ENCODE assay signal across 21 mouse cellular contexts in the genomic region with DNA sequence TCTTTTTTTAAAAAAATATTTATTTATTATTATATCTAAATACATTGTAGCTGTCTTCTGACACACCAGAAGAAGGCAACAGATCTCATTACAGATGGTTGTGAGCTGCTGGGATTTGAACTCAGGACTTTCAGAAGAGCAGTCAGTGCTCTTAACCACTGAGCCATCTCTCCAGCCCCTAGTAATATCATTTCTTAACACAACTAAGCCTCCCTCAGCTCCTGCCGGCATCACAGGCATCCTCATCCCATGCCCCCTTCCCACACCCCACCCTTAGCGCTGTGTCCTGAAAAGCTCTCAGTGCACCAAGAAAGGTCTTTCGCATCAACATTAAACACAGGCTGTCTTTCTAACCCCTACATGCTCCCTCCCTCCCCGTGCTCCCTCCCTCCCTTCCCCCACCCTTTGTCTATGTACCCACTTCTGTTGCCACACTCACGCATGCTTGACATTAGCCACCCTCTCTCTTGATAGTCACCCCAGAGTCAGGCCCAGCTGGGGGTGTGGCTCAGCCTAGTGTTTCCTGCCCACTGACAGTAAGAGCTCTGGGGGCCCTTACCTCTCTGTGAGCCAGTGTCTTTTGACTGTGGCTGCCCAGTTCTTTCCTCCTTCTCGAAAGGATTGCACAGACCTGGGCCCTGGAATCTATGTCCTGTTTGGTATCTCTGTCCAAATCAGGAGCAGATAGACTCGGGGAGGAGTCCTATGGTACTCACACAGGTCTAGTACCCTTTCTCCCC.
"Had no signal": no experiment of that assay in that cellular context is flagged by ENCODE, and none has a peak within 500 bp of the region (broad histone marks: within the 10 kb centered on the region; RNA-seq: fewer than 3 reads in every experiment).

No protein-coding gene starts in this region.

- H3K4me2 ChIP-seq: limb, embryonic 13.5 days; liver, embryonic 12.5 days; liver, embryonic 15.5 days; midbrain, embryonic 12.5 days had no signal

- H3K4me1 ChIP-seq: liver, embryonic 12.5 days; liver, embryonic 15.5 days had no signal

- H3K4me3 ChIP-seq: layer of hippocampus, adult 2 months; limb, embryonic 10.5 days; limb, embryonic 13.5 days; liver, embryonic 12.5 days; liver, embryonic 15.5 days; megakaryocyte, embryonic 14.5 days; midbrain, embryonic 12.5 days had no signal

- ATAC-seq: intestine, postnatal 0 days; liver, embryonic 12.5 days had no signal

- H3K36me3 ChIP-seq: limb, embryonic 10.5 days; limb, embryonic 13.5 days; liver, embryonic 12.5 days; liver, embryonic 15.5 days; midbrain, embryonic 12.5 days had no signal

- H3K9me3 ChIP-seq: limb, embryonic 10.5 days; limb, embryonic 13.5 days; liver, embryonic 12.5 days; liver, embryonic 15.5 days; megakaryocyte, embryonic 14.5 days; midbrain, embryonic 12.5 days had no signal

- H3K27ac ChIP-seq: kidney, postnatal 0 days; layer of hippocampus, adult 2 months; limb, embryonic 10.5 days; limb, embryonic 13.5 days; liver, embryonic 12.5 days; liver, embryonic 15.5 days; macrophage; midbrain, embryonic 12.5 days; stomach, postnatal 0 days had no signal

- DNase-seq: kidney, adult 2 months; kidney, postnatal 25 days; layer of hippocampus, adult 9-11 months; liver; lung, adult 18-20 months; right cerebral cortex, adult 18-20 months; right cerebral cortex, postnatal 14 days; right cerebral cortex, postnatal 4 days; thymus, adult 2 months; thymus, postnatal 25 days had no signal

- H3K9ac ChIP-seq: limb, embryonic 13.5 days; liver, embryonic 12.5 days; liver, embryonic 15.5 days; midbrain, embryonic 12.5 days had no signal
